Mouse (Mus musculus) hindbrain, embryonic 16.5 days (tissue): ENCODE data around the gene Papln. TPM values are rescaled to one million over a fixed set of nuclear protein-coding genes. Genes with fewer than 3 reads are reported as not detected.

Experiments
- ATAC-seq: fragments of 200-750 bp; cut with Nextera tagmentation; 2 replicates; pipeline ENCODE4 v1.8.0; 2017; ENCODE audit warnings: moderate TSS enrichment, moderate library complexity
- H3K27ac ChIP-seq: fragments of 300-500 bp; sonication (generic); 2 replicates; pipeline ENCODE4 v1.5.1; 2014; ENCODE audit warnings: low read depth, mild to moderate bottlenecking, control low read depth, low read length, moderate library complexity
- H3K27me3 ChIP-seq: fragments of 300-500 bp; sonication (generic); replicated peaks from 2 replicates; pipeline ENCODE4 v1.6.1; 2014; ENCODE audit warnings: low read length; ENCODE audit not compliant: control insufficient read depth, insufficient read depth
- H3K36me3 ChIP-seq: fragments of 300-500 bp; sonication (generic); 2 replicates; pipeline ENCODE4 v1.6.1; 2014; ENCODE audit warnings: mild to moderate bottlenecking, low read length, moderate library complexity, mixed read lengths; ENCODE audit not compliant: control insufficient read depth, insufficient read depth
- H3K4me1 ChIP-seq: fragments of 300-500 bp; sonication (generic); 2 replicates; pipeline ENCODE4 v1.6.1; 2014; ENCODE audit warnings: low read depth, low read length; ENCODE audit not compliant: control insufficient read depth, insufficient read depth
- H3K4me2 ChIP-seq: fragments of 300-500 bp; sonication (generic); 2 replicates; pipeline ENCODE4 v1.6.1; 2014; ENCODE audit warnings: mild to moderate bottlenecking, low read length, control low read depth, moderate library complexity
- H3K4me3 ChIP-seq: fragments of 300-500 bp; sonication (generic); 2 replicates; pipeline ENCODE4 v1.5.1; 2014; ENCODE audit warnings: mild to moderate bottlenecking, low read length, control low read depth, moderate library complexity
- H3K9ac ChIP-seq: fragments of 300-500 bp; sonication (generic); 2 replicates; pipeline ENCODE4 v1.6.1; 2014; ENCODE audit warnings: low read depth, mild to moderate bottlenecking, control low read depth, low read length, moderate library complexity
- H3K9me3 ChIP-seq: fragments of 300-500 bp; sonication (generic); 2 replicates; pipeline ENCODE4 v1.6.1; 2014; ENCODE audit warnings: mild to moderate bottlenecking, low read length, moderate library complexity; ENCODE audit not compliant: control insufficient read depth
- WGBS: fragments of 180-500 bp; shearing (Covaris S2); extraction: QIAGEN DNeasy Blood & Tissue Kit; methylation state at CpG from one replicate; pipeline ENCODE4 v1.1.7; 2014; 5-methylcytosine and 5-hydroxymethylcytosine counted together
- polyA plus RNA-seq: library from polyadenylated mRNA; unstranded; fragments of >200 nt; fragmentation: Nextera tagmentation; extraction: Ambion mirVana; gene quantifications from 2 replicates; pipeline ENCODE4 v1.2.1, GENCODE M21; 2015

Gene Papln
- polyA plus RNA-seq, 1 experiment from 2014 or later = 0.31 TPM

GRCm38 (mm10) chr12:83781204-83781603 is 17.8 kb downstream of the Papln start:
- peak overlapping the region; percentile 1; the same call in 1 of the 2 replicates for H3K27ac ChIP-seq
- H3K9ac ChIP-seq = no peak overlapping the region
- H3K4me2 ChIP-seq = no peak overlapping the region
- no peaks in the 10 kb centered on the region for H3K36me3 ChIP-seq
- no peaks in the 10 kb centered on the region for H3K27me3 ChIP-seq
- H3K4me1 ChIP-seq = no peaks in the 10 kb centered on the region; the same call in 1 of the 2 replicates
- 56% methylated on average over 7 of the region's 7 CpGs for WGBS
- H3K9me3 ChIP-seq = no peaks in the 10 kb centered on the region
- no peak overlapping the region for H3K4me3 ChIP-seq
- ATAC-seq = peak; percentile 73; the same call in 1 of the 2 replicates

- Histone ChIP-seq H3K4me1 (no peaks in the 10 kb centered on the region; the same call in 1 of the 2 replicates), H3K27ac (peak overlapping the region; percentile 45; the same call in 1 of the 2 replicates), H3K36me3 (no peaks in the 10 kb centered on the region), H3K27me3 (no peaks in the 10 kb centered on the region), H3K4me3 (no peak overlapping the region), H3K9me3 (no peaks in the 10 kb centered on the region), H3K4me2 (no peak overlapping the region), H3K9ac (no peak overlapping the region)
- peak; percentile 71 for ATAC-seq
- WGBS = 68% methylated on average over 23 of the region's 23 CpGs
Observed at GRCm38 (mm10) chr12:83781640-83782278, 18.3 kb downstream of the Papln start.

GRCm38 (mm10) chr12:83782669-83783068 is 19.2 kb downstream of the Papln start:
- Histone ChIP-seq H3K9me3 (no peaks in the 10 kb centered on the region), H3K4me2 (no peak overlapping the region), H3K36me3 (no peaks in the 10 kb centered on the region), H3K27me3 (no peaks in the 10 kb centered on the region), H3K4me1 (no peaks in the 10 kb centered on the region; the same call in 1 of the 2 replicates), H3K27ac (no peak overlapping the region), H3K9ac (no peak overlapping the region), H3K4me3 (no peak overlapping the region)
- 74% methylated on average over 10 of the region's 10 CpGs for WGBS
- ATAC-seq = no peak

GRCm38 (mm10) chr12:83785305-83785704 is 21.9 kb downstream of the Papln start:
- ATAC-seq = no peak
- no peaks in the 10 kb centered on the region for H3K27me3 ChIP-seq
- H3K4me1 ChIP-seq = no peaks in the 10 kb centered on the region; the same call in 1 of the 2 replicates
- H3K4me3 ChIP-seq = no peak overlapping the region
- H3K27ac ChIP-seq = no peak overlapping the region
- WGBS = 48% methylated on average over 4 of the region's 4 CpGs
- no peak overlapping the region for H3K4me2 ChIP-seq
- H3K36me3 ChIP-seq = no peaks in the 10 kb centered on the region
- no peaks in the 10 kb centered on the region for H3K9me3 ChIP-seq
- no peak overlapping the region; the same call in 1 of the 2 replicates for H3K9ac ChIP-seq

GRCm38 (mm10) chr12:83789051-83789780 is 25.8 kb downstream of the Papln start:
- Histone ChIP-seq H3K9me3 (no peaks in the 10 kb centered on the region), H3K9ac (no peak overlapping the region), H3K4me1 (no peaks in the 10 kb centered on the region), H3K27me3 (no peaks in the 10 kb centered on the region), H3K36me3 (no peaks in the 10 kb centered on the region), H3K4me2 (no peak overlapping the region), H3K27ac (0 out of 2 replicates have a peak overlapping the region, but pooled peaks have one; percentile 23), H3K4me3 (no peak overlapping the region)
- 85% methylated on average over 17 of the region's 17 CpGs for WGBS
- no peak for ATAC-seq

- no peaks in the 10 kb centered on the region for H3K4me1 ChIP-seq
- H3K9me3 ChIP-seq = no peaks in the 10 kb centered on the region
- WGBS = 51% methylated on average over 4 of the region's 4 CpGs
- no peak overlapping the region for H3K4me3 ChIP-seq
- no peak overlapping the region for H3K4me2 ChIP-seq
- no peak for ATAC-seq
- no peak overlapping the region for H3K9ac ChIP-seq
- H3K27me3 ChIP-seq = no peaks in the 10 kb centered on the region
- no peak overlapping the region for H3K27ac ChIP-seq
- no peaks in the 10 kb centered on the region for H3K36me3 ChIP-seq
Observed at GRCm38 (mm10) chr12:83789781-83790140, 26.3 kb downstream of the Papln start.

GRCm38 (mm10) chr12:83790749-83791148 is 27.3 kb downstream of the Papln start:
- Histone ChIP-seq H3K4me1 (no peaks in the 10 kb centered on the region), H3K9ac (no peak overlapping the region), H3K36me3 (no peaks in the 10 kb centered on the region), H3K9me3 (no peaks in the 10 kb centered on the region), H3K4me2 (no peak overlapping the region), H3K27me3 (no peaks in the 10 kb centered on the region), H3K4me3 (no peak overlapping the region), H3K27ac (no peak overlapping the region)
- no peak for ATAC-seq
- 81% methylated on average over 4 of the region's 4 CpGs for WGBS

- Histone ChIP-seq H3K9me3 (no peaks in the 10 kb centered on the region), H3K27ac (no peak overlapping the region), H3K36me3 (0 out of 2 replicates have a peak, but pooled peaks cover under 1% of the 10 kb centered on the region), H3K4me3 (no peak overlapping the region), H3K4me2 (no peak overlapping the region), H3K27me3 (no peaks in the 10 kb centered on the region), H3K9ac (no peak overlapping the region), H3K4me1 (no peaks in the 10 kb centered on the region)
- ATAC-seq = peak; percentile 80
- WGBS = 80% methylated on average over 10 of the region's 10 CpGs
Observed at GRCm38 (mm10) chr12:83791737-83792136, 28.3 kb downstream of the Papln start.

GRCm38 (mm10) chr12:83792706-83793410 is 29.4 kb downstream of the Papln start:
- no peak overlapping the region for H3K4me3 ChIP-seq
- no peak for ATAC-seq
- H3K36me3 ChIP-seq = 0 out of 2 replicates have a peak, but pooled peaks cover 3% of the 10 kb centered on the region
- no peaks in the 10 kb centered on the region for H3K4me1 ChIP-seq
- H3K27ac ChIP-seq = no peak overlapping the region
- no peak overlapping the region for H3K9ac ChIP-seq
- H3K9me3 ChIP-seq = no peaks in the 10 kb centered on the region
- no peak overlapping the region for H3K4me2 ChIP-seq
- WGBS = 62% methylated on average over 10 of the region's 10 CpGs
- H3K27me3 ChIP-seq = no peaks in the 10 kb centered on the region
